Mouse (Mus musculus) hindbrain, embryonic 16.5 days (tissue): ENCODE results near the gene Atrn. TPM values are rescaled to one million over a fixed set of nuclear protein-coding genes. Genes with fewer than 3 reads are reported as not detected.

ENCODE experiments used
- ATAC-seq: fragments of 200-750 bp; cut with Nextera tagmentation; 2 replicates; pipeline ENCODE4 v1.8.0; 2017; ENCODE audit warnings: moderate TSS enrichment, moderate library complexity
- H3K27ac ChIP-seq: fragments of 300-500 bp; sonication (generic); 2 replicates; pipeline ENCODE4 v1.5.1; 2014; ENCODE audit warnings: low read depth, mild to moderate bottlenecking, control low read depth, low read length, moderate library complexity
- H3K27me3 ChIP-seq: fragments of 300-500 bp; sonication (generic); replicated peaks from 2 replicates; pipeline ENCODE4 v1.6.1; 2014; ENCODE audit warnings: low read length; ENCODE audit not compliant: control insufficient read depth, insufficient read depth
- H3K36me3 ChIP-seq: fragments of 300-500 bp; sonication (generic); 2 replicates; pipeline ENCODE4 v1.6.1; 2014; ENCODE audit warnings: mild to moderate bottlenecking, low read length, moderate library complexity, mixed read lengths; ENCODE audit not compliant: control insufficient read depth, insufficient read depth
- H3K4me1 ChIP-seq: fragments of 300-500 bp; sonication (generic); 2 replicates; pipeline ENCODE4 v1.6.1; 2014; ENCODE audit warnings: low read depth, low read length; ENCODE audit not compliant: control insufficient read depth, insufficient read depth
- H3K4me2 ChIP-seq: fragments of 300-500 bp; sonication (generic); 2 replicates; pipeline ENCODE4 v1.6.1; 2014; ENCODE audit warnings: mild to moderate bottlenecking, low read length, control low read depth, moderate library complexity
- H3K4me3 ChIP-seq: fragments of 300-500 bp; sonication (generic); 2 replicates; pipeline ENCODE4 v1.5.1; 2014; ENCODE audit warnings: mild to moderate bottlenecking, low read length, control low read depth, moderate library complexity
- H3K9ac ChIP-seq: fragments of 300-500 bp; sonication (generic); 2 replicates; pipeline ENCODE4 v1.6.1; 2014; ENCODE audit warnings: low read depth, mild to moderate bottlenecking, control low read depth, low read length, moderate library complexity
- H3K9me3 ChIP-seq: fragments of 300-500 bp; sonication (generic); 2 replicates; pipeline ENCODE4 v1.6.1; 2014; ENCODE audit warnings: mild to moderate bottlenecking, low read length, moderate library complexity; ENCODE audit not compliant: control insufficient read depth
- WGBS: fragments of 180-500 bp; shearing (Covaris S2); extraction: QIAGEN DNeasy Blood & Tissue Kit; methylation state at CpG from one replicate; pipeline ENCODE4 v1.1.7; 2014; 5-methylcytosine and 5-hydroxymethylcytosine counted together
- polyA plus RNA-seq: library from polyadenylated mRNA; unstranded; fragments of >200 nt; fragmentation: Nextera tagmentation; extraction: Ambion mirVana; gene quantifications from 2 replicates; pipeline ENCODE4 v1.2.1, GENCODE M21; 2015

Atrn gene
- polyA plus RNA-seq, 1 experiment from 2014 or later = 12.0 TPM

DNA sequence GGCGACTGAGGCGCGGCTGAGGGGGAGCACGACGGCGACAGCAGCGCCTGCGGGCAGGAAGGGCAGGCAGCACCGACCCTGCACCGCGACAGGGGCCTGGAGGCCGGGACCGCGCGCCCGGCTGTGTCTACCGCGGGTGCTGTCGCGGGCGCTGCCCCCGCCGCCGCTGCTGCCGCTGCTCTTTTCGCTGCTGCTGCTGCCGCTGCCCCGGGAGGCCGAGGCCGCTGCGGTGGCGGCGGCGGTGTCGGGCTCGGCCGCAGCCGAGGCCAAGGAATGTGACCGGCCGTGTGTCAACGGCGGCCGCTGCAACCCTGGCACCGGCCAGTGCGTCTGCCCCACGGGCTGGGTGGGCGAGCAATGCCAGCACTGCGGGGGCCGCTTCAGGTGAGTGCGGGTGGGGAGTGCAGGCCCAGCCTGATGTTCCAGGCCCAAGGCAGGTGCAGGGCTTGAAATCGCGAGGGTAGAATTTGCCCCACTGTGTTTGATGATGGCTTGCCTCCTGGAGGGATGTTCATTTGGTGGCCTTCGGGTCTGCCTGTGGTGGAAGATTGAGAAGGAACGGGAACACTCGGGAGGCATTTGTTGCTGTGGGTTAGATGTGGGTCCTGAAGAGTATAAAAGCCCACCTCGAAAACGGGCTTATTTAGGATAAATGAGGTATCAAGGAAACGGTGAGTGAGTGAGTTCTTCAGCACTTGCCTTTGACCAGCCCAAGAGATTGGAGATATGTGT is 455 bp downstream of the Atrn start:
- H3K4me2 ChIP-seq = peak overlapping the region; percentile 88
- H3K4me3 ChIP-seq = peak overlapping the region; percentile 100
- no peaks in the 10 kb centered on the region for H3K9me3 ChIP-seq
- no peaks in the 10 kb centered on the region for H3K27me3 ChIP-seq
- under 1% methylated on average over 36 of the region's 58 CpGs for WGBS
- no peaks in the 10 kb centered on the region for H3K36me3 ChIP-seq
- peak overlapping the region; percentile 90 for H3K27ac ChIP-seq
- peaks cover 17% of the 10 kb centered on the region for H3K4me1 ChIP-seq
- ATAC-seq = peak; percentile 31
- H3K9ac ChIP-seq = peak overlapping the region; percentile 95

DNA sequence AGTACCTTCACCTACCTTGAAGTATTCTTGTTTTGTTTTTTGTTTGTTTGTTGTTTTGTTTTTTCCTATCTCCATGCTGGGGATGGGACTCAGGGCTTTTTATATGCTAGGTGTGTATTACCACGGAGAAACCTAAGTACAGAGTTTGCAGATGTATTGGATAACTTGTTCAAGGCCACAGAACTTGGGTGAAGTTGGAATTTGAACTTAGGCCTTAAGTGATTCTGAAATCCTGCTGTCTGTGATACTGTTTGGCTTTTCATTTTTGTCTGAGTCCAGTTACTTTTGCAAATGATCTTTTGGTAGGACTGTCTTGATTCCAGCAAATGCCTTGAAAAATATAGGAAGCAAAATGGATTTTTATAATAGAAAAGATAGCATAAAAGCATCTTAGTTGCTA is 5.4 kb downstream of the Atrn start:
- 79% methylated on average over 1 of the region's 1 CpGs for WGBS
- no peak overlapping the region for H3K4me2 ChIP-seq

DNA sequence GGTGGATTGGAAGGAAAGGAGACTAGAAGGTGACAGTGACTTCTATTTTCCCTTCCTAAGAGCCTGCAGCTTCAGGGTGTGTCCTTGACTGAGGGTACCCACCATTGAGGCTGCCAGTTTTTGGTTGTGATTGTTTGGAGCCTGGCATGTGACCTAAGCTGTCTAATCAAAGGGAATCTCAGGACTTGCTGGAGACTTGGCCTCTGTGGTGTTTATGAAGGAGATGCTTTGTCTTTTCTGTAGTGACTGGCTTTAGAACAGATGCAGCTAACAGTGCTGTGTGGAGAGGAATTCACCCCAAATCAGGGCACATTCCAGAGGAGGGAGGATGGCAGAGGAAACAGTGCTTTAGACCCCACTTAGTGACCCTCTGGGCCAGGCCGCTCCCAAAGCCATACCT is 8.6 kb downstream of the Atrn start:
- H3K4me3 ChIP-seq = no peak overlapping the region
- H3K9ac ChIP-seq = no peak overlapping the region
- no peak overlapping the region for H3K27ac ChIP-seq
- H3K27me3 ChIP-seq = no peaks in the 10 kb centered on the region
- H3K4me2 ChIP-seq = no peak overlapping the region
- no peaks in the 10 kb centered on the region for H3K4me1 ChIP-seq
- 74% methylated on average over 1 of the region's 1 CpGs for WGBS
- H3K9me3 ChIP-seq = no peaks in the 10 kb centered on the region
- H3K36me3 ChIP-seq = no peaks in the 10 kb centered on the region
- ATAC-seq = no peak

More for the DNA sequence above, 5.4 kb downstream of the Atrn start:
- no peak for ATAC-seq
- H3K4me3 ChIP-seq = no peak overlapping the region
- H3K9me3 ChIP-seq = no peaks in the 10 kb centered on the region
- H3K27ac ChIP-seq = no peak overlapping the region
- peaks cover 17% of the 10 kb centered on the region for H3K4me1 ChIP-seq
- no peaks in the 10 kb centered on the region for H3K27me3 ChIP-seq
- no peak overlapping the region for H3K9ac ChIP-seq
- H3K36me3 ChIP-seq = no peaks in the 10 kb centered on the region

DNA sequence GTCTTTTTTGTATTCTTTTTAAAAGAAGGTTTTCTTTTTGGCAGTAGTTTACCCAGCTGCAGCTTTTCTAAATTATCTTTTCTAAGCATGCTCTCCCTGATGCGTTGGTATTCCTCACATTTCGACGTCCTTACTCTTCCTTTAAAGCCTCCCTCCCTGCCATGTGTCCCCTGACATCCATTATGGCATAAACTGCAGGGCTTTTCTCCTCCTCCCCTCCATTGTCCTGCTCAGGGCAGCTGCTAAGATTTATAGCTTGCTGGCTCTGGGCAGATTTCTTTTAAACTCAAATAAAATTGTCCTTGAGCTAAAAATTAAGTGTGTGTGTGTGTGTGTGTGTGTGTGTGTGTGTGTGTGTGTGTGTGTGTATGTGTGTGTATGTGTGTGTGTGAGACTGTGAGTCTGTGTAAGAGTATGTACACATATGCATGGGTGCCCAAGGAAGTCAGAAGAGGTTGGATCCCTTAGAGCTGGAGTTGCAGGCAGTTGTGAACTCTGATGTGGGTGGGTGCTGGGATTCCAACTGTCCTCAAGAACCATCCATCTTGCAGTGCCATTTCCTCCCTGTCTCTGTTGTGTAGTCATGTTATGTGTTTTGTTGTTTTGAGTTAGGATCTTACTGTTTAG is 10.3 kb downstream of the Atrn start:
- no peaks in the 10 kb centered on the region for H3K36me3 ChIP-seq
- WGBS = 25% methylated on average over 3 of the region's 3 CpGs

DNA sequence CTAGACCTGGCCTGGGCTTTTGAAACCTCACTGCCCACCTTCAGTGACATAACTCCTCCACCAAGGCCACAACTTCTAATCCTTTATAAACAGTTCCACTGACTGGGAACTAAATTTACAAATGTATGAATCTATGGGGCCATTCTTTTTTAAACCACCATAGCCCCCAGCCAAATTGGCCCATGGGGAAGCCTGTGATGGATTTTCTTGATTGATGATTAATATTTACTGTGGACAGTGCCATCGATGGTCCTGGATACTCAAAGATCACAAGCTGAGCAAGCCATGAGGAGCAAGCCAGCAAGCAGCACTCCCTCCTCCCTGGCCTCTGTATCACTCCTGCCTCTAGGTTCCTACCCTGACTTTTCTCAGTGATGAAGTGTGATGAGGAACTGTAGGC is 11.4 kb downstream of the Atrn start:
- no peaks in the 10 kb centered on the region for H3K9me3 ChIP-seq
- ATAC-seq = no peak
- no peak overlapping the region for H3K4me3 ChIP-seq
- 90% methylated on average over 1 of the region's 1 CpGs for WGBS
- H3K9ac ChIP-seq = no peak overlapping the region
- H3K4me2 ChIP-seq = no peak overlapping the region
- H3K4me1 ChIP-seq = no peaks in the 10 kb centered on the region
- no peaks in the 10 kb centered on the region for H3K36me3 ChIP-seq
- H3K27me3 ChIP-seq = no peaks in the 10 kb centered on the region
- H3K27ac ChIP-seq = no peak overlapping the region

More for the DNA sequence above, 10.3 kb downstream of the Atrn start:
- Histone ChIP-seq H3K4me3 (no peak overlapping the region), H3K27ac (no peak overlapping the region), H3K27me3 (no peaks in the 10 kb centered on the region), H3K4me1 (no peaks in the 10 kb centered on the region), H3K9ac (no peak overlapping the region; the same call in 1 of the 2 replicates), H3K4me2 (no peak overlapping the region), H3K9me3 (no peaks in the 10 kb centered on the region)
- ATAC-seq = no peak

DNA sequence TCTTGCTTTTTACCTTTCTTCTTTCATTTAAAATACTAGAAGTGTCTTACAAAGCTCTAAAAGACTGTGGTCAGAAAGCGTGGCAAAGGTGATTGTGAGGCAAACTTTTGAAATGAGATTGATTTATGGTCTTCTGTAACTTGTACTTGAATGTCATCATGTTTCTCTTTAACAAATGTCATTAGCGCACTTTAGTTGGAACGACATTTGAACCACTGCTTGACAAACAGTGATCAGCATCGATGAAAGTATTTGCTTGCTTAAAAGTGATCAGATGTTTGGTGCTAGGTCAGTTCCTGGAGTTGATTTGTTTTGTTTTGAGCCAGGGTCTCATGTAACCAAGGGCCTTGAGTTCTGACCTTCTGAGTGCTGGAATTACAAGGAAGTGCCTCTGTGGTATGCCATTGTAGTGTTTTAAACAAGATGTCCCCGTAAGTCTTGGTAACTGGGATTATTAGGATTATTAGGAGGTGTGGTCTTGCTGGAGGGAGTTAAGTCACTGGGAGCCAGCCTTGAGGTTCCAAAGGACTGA is 12.8 kb downstream of the Atrn start:
- Histone ChIP-seq H3K27ac (no peak overlapping the region), H3K4me3 (no peak overlapping the region), H3K27me3 (no peaks in the 10 kb centered on the region), H3K9me3 (no peaks in the 10 kb centered on the region), H3K4me2 (no peak overlapping the region), H3K4me1 (no peaks in the 10 kb centered on the region), H3K9ac (no peak overlapping the region), H3K36me3 (no peaks in the 10 kb centered on the region)
- WGBS = 80% methylated on average over 5 of the region's 5 CpGs
- no peak for ATAC-seq

DNA sequence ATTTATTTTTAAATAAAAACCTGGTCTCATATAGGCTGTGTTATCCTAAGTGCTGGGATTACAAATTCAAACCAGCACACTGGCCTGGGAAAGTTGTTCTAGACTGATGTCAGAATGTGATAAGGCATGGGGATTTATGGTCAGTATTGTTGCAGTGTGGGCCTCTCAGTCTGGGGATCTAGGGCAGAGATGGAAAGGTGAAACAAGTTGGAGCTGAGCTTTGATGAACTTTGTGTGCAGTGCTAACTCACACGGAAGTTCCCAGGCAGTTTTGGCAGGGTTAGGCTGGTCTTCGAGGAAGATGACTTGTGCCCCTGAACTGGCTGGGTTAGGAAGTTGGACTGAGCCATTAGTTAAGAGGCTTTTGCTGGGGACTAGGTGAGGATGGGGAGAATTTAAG is 18.7 kb downstream of the Atrn start:
- no peaks in the 10 kb centered on the region for H3K36me3 ChIP-seq
- no peaks in the 10 kb centered on the region for H3K4me1 ChIP-seq
- no peak overlapping the region for H3K4me3 ChIP-seq
- no peak overlapping the region for H3K4me2 ChIP-seq
- no peak for ATAC-seq
- no peak overlapping the region for H3K27ac ChIP-seq
- no peaks in the 10 kb centered on the region for H3K9me3 ChIP-seq
- H3K27me3 ChIP-seq = no peaks in the 10 kb centered on the region
- no peak overlapping the region for H3K9ac ChIP-seq
- 91% methylated on average over 2 of the region's 2 CpGs for WGBS

DNA sequence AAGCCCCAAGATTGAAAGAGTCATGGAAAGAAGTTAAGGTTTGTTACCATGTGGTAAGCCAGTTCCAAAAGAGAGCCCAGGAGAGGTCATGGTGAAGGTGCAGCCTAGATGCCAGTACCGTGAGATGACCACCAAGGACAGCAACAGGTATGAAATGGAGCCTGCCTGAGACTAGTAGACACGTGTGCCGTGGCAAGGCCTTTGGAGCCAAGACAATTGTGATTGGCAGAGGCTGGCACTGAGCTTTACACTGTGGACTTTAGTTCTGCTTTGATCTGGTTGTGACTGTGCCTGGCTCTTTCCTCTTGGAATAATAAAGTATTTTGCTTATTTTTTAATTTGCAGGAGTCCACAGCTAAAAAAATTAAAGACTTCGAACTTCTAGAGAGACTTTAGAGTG is 21.7 kb downstream of the Atrn start:
- no peak overlapping the region for H3K27ac ChIP-seq
- 85% methylated on average over 4 of the region's 4 CpGs for WGBS

DNA sequence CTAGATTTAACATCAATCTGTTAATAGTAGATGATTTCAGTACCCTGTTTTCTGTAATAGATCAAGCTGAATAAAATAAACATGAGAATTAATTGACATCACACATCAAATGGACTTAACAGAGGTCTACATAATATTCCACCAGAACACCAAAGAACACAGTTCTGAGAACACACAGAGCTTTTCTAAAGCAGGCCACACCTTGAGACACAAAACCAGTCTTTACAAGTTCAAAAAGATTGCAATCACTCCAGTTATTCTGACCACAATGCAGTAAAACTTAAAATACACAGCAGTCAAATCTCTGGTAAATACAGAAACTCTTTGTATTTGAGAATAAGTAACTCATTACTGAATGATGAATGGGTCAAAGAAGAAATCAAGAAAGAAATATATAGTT is 22.2 kb downstream of the Atrn start:
- Histone ChIP-seq H3K27ac (no peak overlapping the region), H3K9me3 (no peaks in the 10 kb centered on the region), H3K4me1 (no peaks in the 10 kb centered on the region), H3K36me3 (no peaks in the 10 kb centered on the region), H3K4me3 (no peak overlapping the region), H3K9ac (no peak overlapping the region), H3K27me3 (no peaks in the 10 kb centered on the region), H3K4me2 (no peak overlapping the region)
- ATAC-seq = no peak

More for the DNA sequence above, 21.7 kb downstream of the Atrn start:
- no peak overlapping the region for H3K4me3 ChIP-seq
- no peak overlapping the region for H3K4me2 ChIP-seq
- H3K9me3 ChIP-seq = no peaks in the 10 kb centered on the region
- no peaks in the 10 kb centered on the region for H3K27me3 ChIP-seq
- no peak for ATAC-seq
- no peaks in the 10 kb centered on the region for H3K36me3 ChIP-seq
- H3K9ac ChIP-seq = no peak overlapping the region
- H3K4me1 ChIP-seq = no peaks in the 10 kb centered on the region
